Mouse (Mus musculus): ENCODE results near the gene Rnase10. TPM values are rescaled to one million over a fixed set of nuclear protein-coding genes. Genes with fewer than 3 reads are reported as not detected.

Rnase10 gene
- polyA plus RNA-seq (2012; rRNA removed; ENCODE audit: low replicate concordance): not detected in 2 replicates

GRCm38 (mm10) chr14:51007152-51007801, at the start of gene Rnase10:
Rnase10 (plus strand) TSS chr14:51007751.

GRCm38 (mm10) chr14:51041769-51042168, 34.2 kb downstream of the Rnase10 start, which contains the start of gene Rnase9:
Rnase9 (minus strand) TSS chr14:51041869.

GRCm38 (mm10) chr14:51050063-51050462, 42.5 kb downstream of the Rnase10 start, which contains the start of gene Rnase11:
Rnase11 (minus strand) TSS chr14:51050163.

DNA sequence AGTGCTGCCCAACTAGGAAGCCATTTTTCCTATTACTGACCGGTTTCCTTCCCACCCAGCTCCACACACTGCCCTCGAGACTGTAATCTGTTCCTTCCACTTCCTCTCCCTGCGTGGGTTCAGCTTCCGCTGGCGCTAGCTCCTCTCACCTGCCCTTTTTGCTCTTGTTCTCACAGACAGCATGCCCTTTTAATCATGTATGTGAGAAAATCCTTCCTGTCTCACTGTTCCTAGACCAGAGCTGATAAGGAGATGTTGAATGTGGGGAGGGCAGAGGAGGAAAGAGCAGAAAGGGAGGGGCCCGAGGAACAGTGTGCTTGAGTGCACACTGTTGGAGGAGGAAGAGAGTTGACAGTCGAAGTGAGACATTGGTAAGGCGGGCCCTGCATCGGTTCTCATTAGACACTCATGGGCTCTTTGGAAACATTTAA, 49.9 kb downstream of the Rnase10 start, which contains the start of gene Rnase12:
TSS of gene Rnase12 (minus strand) at position 261 of the 431 bp plus-strand sequence.

Other genes starting within 250 kb of the Rnase10 start
- 11.4 and 14.5 TPM in 2 replicates for gene Ttc5, start 222.2 kb upstream of the Rnase10 start, polyA plus RNA-seq (2012; rRNA removed; ENCODE audit: low replicate concordance)
- not detected in 2 replicates for gene Ccnb1ip1, start 200.0 kb upstream of the Rnase10 start, polyA plus RNA-seq (2012; rRNA removed; ENCODE audit: low replicate concordance)
- gene Parp2, start 199.9 kb upstream of the Rnase10 start, polyA plus RNA-seq (2012; rRNA removed; ENCODE audit: low replicate concordance): 3.8 and 4.2 TPM in 2 replicates
- 47.0 and 78.2 TPM in 2 replicates for gene Tep1, start 137.2 kb upstream of the Rnase10 start, polyA plus RNA-seq (2012; rRNA removed; ENCODE audit: low replicate concordance)
- 1.1 and 1.4 TPM in 2 replicates for gene Klhl33, start 110.2 kb upstream of the Rnase10 start, polyA plus RNA-seq (2012; rRNA removed; ENCODE audit: low replicate concordance)
- 59.8 and 114 TPM in 2 replicates for gene Osgep, start 82.9 kb upstream of the Rnase10 start, polyA plus RNA-seq (2012; rRNA removed; ENCODE audit: low replicate concordance)
- 9.8 and 11.7 TPM in 2 replicates for gene Apex1, start 82.8 kb upstream of the Rnase10 start, polyA plus RNA-seq (2012; rRNA removed; ENCODE audit: low replicate concordance)
- gene Pip4p1, start 76.9 kb upstream of the Rnase10 start, polyA plus RNA-seq (2012; rRNA removed; ENCODE audit: low replicate concordance): 51.5 and 99.7 TPM in 2 replicates
- gene Pnp, start 76.7 kb upstream of the Rnase10 start, polyA plus RNA-seq (2012; rRNA removed; ENCODE audit: low replicate concordance): 36.3 and 64.3 TPM in 2 replicates
- gene Gm49342, start 63.2 kb upstream of the Rnase10 start, polyA plus RNA-seq (2012; rRNA removed; ENCODE audit: low replicate concordance): 8.9 TPM in 1 of 2 replicates, not detected in the other
- gene Pnp2, start 51.8 kb upstream of the Rnase10 start, polyA plus RNA-seq (2012; rRNA removed; ENCODE audit: low replicate concordance): 22.4 and 57.7 TPM in 2 replicates
- gene Rnase9, start 34.1 kb downstream of the Rnase10 start, polyA plus RNA-seq (2012; rRNA removed; ENCODE audit: low replicate concordance): not detected in 2 replicates
- gene Rnase11, start 42.4 kb downstream of the Rnase10 start, polyA plus RNA-seq (2012; rRNA removed; ENCODE audit: low replicate concordance): not detected in 2 replicates
- 0.21 TPM in 1 of 2 replicates, not detected in the other for gene Rnase12, start 49.9 kb downstream of the Rnase10 start, polyA plus RNA-seq (2012; rRNA removed; ENCODE audit: low replicate concordance)
- 0.09 TPM in 1 of 2 replicates, not detected in the other for gene Olfr750, start 66.7 kb downstream of the Rnase10 start, polyA plus RNA-seq (2012; rRNA removed; ENCODE audit: low replicate concordance)
- gene Rnase4, start 83.3 kb downstream of the Rnase10 start, polyA plus RNA-seq (2012; rRNA removed; ENCODE audit: low replicate concordance): 73.0 and 83.3 TPM in 2 replicates
- 18.9 and 27.3 TPM in 2 replicates for gene Ang, start 83.4 kb downstream of the Rnase10 start, polyA plus RNA-seq (2012; rRNA removed; ENCODE audit: low replicate concordance)
- not detected in 2 replicates for gene Eddm3b, start 106.7 kb downstream of the Rnase10 start, polyA plus RNA-seq (2012; rRNA removed; ENCODE audit: low replicate concordance)
- 4.8 and 5.2 TPM in 2 replicates for gene Rnase6, start 116.2 kb downstream of the Rnase10 start, polyA plus RNA-seq (2012; rRNA removed; ENCODE audit: low replicate concordance)
- 35.3 and 1,063 TPM in 2 replicates for gene Rnase1, start 139.0 kb downstream of the Rnase10 start, polyA plus RNA-seq (2012; rRNA removed; ENCODE audit: low replicate concordance)
- not detected in 2 replicates for gene Rnase2b, start 154.5 kb downstream of the Rnase10 start, polyA plus RNA-seq (2012; rRNA removed; ENCODE audit: low replicate concordance)
- gene Ang2, start 191.4 kb downstream of the Rnase10 start, polyA plus RNA-seq (2012; rRNA removed; ENCODE audit: low replicate concordance): not detected in 2 replicates
- gene Ear14, start 195.6 kb downstream of the Rnase10 start, polyA plus RNA-seq (2012; rRNA removed; ENCODE audit: low replicate concordance): not detected in 2 replicates
- 0.46 TPM in 1 of 2 replicates, not detected in the other for gene Rnase2a, start 248.4 kb downstream of the Rnase10 start, polyA plus RNA-seq (2012; rRNA removed; ENCODE audit: low replicate concordance)